Mouse (Mus musculus) testis, postnatal 14 days (tissue): ENCODE results near the gene Tifa.

Experiments used
- DNase-seq: peaks from one replicate; pipeline ENCODE4 v3.0.0; 2021; ENCODE audit warnings: low spot score

The Tifa gene

GRCm38 (mm10) chr3:127826503-127826902, 36.9 kb downstream of the Tifa start:
- DNase-seq = no peak

- DNase-seq = no peak
These were observed 37.5 kb downstream of the Tifa start for GRCm38 (mm10) chr3:127827123-127827522.

DNA sequence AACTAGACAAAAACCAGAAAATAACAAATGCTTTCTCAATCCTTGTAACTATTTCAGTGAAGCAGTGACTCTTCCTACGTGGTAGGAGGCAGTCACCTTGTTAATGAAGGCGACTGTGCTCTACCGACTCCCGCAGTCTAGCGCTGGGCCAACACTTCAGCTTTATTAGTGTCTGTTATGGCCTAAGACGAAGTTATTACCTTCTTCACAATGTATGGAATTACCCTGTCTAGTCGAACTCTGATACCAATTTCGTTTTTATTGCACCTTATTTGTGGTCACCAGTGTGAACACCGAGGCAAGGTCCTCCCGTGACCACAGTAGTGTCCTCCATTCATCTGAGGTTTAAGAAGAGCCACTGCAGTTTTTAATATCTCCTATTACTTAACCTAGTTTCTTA, 40.6 kb downstream of the Tifa start:
- DNase-seq = no peak

DNA sequence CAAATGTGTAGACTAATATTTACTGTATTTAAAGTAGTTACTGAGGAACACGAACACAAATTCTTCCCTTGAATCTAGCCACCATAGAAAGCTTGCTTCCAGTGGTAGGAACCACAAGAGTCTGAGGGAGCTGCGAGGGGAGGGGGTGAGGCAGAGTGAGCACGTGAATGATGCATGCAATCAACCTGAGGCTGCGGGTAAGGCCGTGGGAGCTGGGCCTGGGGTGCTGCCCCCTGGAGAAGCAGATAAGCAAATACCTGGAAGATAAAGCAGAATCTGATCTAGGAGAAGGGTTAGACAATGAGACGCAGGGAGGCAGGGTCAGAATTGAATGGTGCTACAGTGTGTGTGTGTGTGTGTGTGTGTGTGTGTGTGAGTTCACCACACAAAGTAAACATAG, 41.5 kb downstream of the Tifa start:
- no peak for DNase-seq

- no peak for DNase-seq
These were observed 44.4 kb downstream of the Tifa start for GRCm38 (mm10) chr3:127834040-127834439.

- no peak for DNase-seq
These were observed 46.0 kb downstream of the Tifa start for GRCm38 (mm10) chr3:127835594-127835993.

DNA sequence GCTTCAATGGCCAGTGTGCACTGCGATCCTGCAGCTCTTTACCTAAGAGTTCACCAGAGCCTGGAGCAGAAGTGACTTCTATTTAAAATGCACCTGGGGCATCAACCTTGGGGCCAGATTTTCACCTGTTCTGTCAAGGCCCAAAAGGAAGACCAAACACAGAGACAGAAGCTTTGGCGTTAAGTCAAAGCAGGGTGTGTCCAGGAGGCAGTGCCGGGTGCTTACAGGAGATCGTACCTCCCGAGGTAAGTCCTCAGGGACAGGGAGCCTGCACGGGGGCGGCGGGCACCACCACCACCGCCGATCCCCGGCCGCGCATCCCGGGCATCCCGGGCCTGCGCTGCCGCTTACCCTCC, 47.2 kb downstream of the Tifa start:
- DNase-seq = no peak

DNA sequence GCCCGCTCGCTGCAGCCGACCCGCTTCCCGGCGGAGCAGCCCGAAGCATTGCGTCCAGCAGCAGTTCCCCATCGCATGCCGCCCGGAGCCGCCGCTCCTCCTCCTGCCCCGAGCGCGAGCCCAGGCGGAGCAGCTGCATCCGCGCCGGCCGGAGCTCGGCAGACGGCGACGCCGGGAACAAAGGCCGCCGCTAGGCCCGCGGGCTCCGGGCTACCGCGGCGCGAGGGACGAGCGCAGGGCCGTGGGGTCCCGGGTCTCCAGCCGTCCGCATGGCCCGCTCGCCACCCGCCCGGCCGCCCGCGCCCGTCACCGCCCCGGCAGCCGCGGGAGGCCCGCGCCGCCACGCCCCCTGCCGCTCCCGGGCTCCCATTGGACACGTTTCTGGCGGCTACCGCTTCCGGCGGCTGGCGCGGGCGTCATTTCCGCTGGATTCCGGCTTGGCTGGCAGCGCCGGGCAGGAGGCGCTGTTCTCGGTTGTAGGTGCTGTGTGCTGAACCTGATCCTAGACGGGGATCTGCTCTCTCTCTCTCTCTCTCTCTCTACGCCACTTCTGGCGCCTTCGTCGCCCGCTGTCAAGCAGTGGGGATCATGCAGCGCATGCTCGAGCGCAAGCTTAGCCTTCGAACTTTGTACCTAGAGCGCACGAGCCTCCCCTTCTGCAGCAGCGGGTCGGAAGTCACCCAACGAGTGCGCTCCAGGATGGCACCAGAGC, 47.7 kb downstream of the Tifa start, which contains the start of gene Ap1ar:
Ap1ar (minus strand) TSS at position 370 of the 712 bp plus-strand sequence.
- peak; percentile 93 for DNase-seq

- DNase-seq = no peak
These were observed 48.5 kb downstream of the Tifa start for GRCm38 (mm10) chr3:127837972-127838644.

GRCm38 (mm10) chr3:127841926-127842325, 52.3 kb downstream of the Tifa start:
- no peak for DNase-seq

DNA sequence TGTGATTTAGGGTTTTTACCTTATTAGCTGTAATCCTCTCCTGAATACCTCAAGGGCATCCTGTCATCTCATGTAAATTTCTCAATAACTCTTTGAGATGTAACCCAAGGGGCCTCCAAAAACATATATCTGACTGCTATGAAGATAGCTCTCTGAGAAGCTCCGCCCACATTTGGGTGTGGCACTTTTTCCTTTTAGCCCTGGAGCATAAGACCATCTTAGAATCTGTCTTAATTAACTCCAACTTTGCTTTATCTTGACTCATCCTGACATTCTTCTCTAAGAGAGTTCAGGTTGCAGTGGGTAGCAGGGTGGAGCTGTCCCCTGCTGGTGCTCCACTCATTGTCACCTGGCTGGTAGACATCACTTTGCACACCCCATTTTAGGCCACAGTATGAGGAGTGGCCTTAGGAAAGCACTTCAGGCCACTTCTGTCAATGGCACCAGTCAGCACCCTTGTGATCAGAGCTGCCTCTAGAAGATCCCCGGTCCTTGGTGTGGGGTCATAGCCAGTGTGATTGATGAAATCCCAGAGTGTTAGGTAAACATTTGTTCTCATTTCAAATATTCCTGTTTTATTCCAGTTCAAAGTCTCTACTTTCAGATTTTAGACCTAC, 53.8 kb downstream of the Tifa start:
- DNase-seq = no peak

DNA sequence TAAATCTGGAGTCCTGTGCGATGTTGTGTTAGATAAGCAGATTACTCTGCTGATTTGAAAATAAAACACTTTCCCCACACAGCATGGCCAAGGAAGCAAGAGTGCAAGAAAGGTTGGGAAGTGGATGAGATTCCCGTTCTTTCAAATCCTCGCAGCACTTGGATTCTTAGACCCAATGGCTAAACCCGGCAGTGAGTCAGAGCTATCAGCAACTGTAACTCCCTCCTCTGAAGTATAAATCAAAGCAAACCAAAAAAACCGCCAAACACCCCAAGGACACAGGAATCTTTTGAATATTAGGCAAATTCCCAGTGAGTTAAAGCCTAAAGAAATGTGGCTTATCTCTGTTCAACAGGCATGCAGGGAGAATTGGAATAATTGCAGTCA, 54.3 kb downstream of the Tifa start:
- no peak for DNase-seq

GRCm38 (mm10) chr3:127848088-127848808, 58.6 kb downstream of the Tifa start:
- DNase-seq = no peak

GRCm38 (mm10) chr3:127849922-127850321, 60.3 kb downstream of the Tifa start:
- DNase-seq = no peak

- DNase-seq = no peak
These were observed 61.4 kb downstream of the Tifa start for GRCm38 (mm10) chr3:127850776-127851646.

DNA sequence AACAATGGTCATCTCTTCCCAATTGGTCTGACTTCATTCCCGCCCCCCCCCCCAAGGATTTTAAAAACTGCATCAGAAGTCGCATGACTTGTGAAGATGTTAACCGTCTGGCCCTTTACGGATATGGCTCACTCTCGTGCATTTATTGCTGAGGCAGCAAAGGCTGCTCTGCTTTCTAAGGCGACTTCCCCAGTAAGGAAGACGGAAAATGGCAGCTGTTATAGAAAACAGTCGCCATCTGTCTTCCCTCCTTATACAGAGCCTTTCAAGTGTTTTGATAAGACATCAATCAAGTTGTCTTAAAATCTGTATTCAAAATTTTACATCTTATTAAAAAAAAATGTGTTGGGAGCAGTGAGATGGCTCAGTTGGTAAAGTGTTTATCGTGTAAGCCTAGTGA, 63.1 kb downstream of the Tifa start:
- no peak for DNase-seq

- DNase-seq = peak; percentile 22
These were observed 64.0 kb downstream of the Tifa start for GRCm38 (mm10) chr3:127853431-127854206.

DNA sequence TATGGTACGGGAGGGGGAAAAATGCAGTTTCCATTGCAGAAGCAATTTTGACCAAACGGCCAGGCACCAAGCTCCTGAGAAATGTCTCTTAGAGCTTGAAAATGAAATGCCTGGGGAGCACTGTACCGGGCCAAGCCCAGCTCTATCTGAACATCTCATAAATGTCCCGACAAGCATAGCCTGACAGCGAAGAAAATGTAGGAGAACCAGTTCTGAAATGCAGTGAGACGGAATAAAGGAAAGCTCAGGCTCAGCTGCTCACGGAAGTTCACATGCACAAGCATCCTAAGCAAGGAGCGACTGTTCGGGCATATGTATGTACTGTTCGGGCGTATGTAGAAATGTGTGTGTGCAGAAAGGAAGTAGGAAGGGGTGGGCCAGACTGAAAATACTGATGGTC, 71.7 kb downstream of the Tifa start:
- no peak for DNase-seq

- no peak for DNase-seq
These were observed 72.9 kb downstream of the Tifa start for GRCm38 (mm10) chr3:127862479-127862878.

DNA sequence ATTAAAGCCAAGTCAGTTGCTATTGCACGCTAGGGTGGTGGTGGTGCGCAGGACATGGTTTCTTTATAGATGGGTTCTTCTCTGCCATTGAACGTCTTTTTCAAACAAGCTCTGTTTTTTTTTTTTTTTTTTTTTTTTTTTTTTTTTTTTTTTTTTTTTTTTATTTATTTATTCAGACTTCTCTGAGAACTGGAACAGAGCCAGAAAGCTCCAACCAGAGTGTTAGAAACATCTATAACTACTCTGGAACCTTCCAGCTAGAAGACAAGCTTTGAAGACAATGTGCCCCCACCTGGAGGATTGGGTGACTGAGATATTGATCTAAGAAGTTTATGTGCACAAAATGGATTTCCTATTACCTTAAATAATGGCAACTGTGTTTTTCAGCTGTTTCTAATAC, 74.0 kb downstream of the Tifa start:
- DNase-seq = no peak

- DNase-seq = no peak
These were observed 74.6 kb downstream of the Tifa start for GRCm38 (mm10) chr3:127864242-127864641.
